Mouse (Mus musculus) adrenal gland, adult (tissue): ENCODE measurements around the gene Ankdd1b.
A peak's percentile ranks its signal among the peaks of the same experiment; 100 is the strongest.

Source experiments
- DNase-seq, 2 experiments: peaks; one replicate each; pipeline ENCODE4 v3.0.0; 2022 to 2023; ENCODE audit warnings: low spot score in 1 of 2; ENCODE audit not compliant: inconsistent age in 2 of 2

Ankdd1b gene

DNA sequence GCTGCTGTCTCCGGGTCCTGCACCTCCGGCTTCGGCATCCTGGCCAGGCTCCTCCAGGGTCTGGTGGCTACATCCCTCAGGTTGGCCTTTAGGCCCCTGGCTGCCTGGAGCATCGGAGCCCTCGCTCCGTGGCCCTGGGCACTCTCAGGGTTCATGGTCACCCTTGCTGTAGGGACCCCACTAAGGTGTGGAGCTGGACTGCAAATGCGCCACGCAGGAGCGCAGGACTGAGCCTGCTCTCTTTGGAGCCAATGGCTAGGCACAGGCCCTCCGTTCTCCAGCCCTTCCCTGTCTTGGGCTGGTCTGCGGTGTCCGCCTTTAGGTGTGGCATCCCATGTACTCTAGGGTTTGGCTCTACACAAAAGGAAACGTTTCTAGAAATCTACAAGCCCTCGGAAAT is at the start of gene Ankdd1b:
TSS of gene Ankdd1b (minus strand) at position 242 of the 400 bp plus-strand sequence.
- no peak for DNase-seq

DNA sequence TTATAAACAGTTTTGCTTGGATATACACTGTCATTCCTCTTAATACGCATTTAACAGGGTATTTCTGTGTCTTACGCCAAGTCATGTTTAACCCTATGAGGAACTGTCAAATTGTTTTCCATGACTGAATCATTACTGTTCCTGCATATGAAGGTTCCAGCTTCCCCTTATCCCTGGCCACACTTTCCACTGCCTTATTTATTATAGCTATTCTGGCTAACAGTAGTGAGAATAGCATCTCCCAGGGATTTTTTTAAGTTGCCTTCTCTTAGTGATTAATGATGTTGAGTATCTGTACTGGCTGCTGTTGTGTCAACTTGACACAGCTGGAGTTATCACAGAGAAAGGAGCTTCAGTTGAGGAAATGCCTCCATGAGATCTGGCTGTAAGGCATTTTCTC is 46.3 kb upstream of the Ankdd1b start:
- DNase-seq: no peak

DNA sequence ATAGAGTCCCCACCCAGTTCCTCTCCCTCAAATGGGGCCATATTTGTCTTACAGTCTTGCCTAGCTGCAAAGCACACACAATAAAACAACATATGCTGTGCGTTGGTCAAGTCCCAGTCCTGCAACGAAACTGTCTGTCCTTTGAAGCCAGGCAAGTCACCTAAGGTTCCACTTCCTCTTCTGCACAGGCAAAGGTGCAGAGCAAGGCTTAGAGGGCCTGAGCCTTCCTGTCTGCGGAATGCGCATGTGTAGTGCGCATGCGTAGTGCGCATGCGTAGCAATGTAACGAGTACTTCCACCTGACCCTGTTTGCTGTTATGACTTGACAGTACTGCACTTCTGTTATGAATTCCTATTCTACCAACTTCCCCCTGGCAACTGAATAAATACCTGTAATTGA is 45.3 kb upstream of the Ankdd1b start:
- no peak for DNase-seq

GRCm38 (mm10) chr13:96514154-96514942 is 43.4 kb upstream of the Ankdd1b start:
- DNase-seq: no peak

DNA sequence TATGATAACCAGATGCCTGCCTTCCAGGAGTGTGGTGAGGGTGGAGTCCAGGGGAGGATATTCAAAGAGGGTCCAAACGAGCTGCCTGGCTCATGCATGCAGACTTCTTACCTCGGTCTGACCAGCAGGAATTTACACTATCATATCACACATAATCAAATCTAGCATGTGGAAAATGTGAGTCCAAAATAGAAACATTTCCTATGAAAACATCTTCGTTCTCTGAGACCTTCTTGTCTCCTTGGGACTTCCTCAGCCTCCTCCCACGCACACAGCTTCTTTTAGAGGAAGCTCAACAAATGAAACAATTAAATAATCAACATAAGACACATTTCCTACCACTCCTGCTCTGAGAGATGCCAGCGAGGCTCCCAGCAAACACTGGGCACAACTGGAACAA is 40.9 kb upstream of the Ankdd1b start:
- no peak for DNase-seq

- peak in 1 of 2 experiments; percentile 68 for DNase-seq
Measured at GRCm38 (mm10) chr13:96511262-96511661, 40.3 kb upstream of the Ankdd1b start.

DNA sequence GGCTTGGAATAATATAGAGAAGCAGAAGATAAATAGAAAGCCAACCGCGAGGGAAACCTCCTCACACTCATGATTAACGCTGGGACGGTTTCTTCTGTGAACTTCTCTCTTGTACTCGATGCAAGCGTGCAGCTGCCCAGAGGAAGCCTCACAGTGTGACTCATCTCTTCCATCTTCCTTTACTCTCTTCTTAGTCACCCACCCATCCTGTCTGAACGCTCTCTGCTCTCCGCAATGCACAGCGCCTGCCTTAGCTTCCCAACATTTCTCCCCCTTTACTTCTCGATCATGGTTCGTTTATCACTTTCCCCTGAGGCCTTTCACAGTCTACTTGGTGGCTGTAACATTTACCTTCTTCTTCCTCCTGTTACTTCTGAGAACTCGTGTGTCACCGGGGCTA is 39.6 kb upstream of the Ankdd1b start:
- DNase-seq: peak; percentile 63 to 87

- no peak for DNase-seq
Measured at GRCm38 (mm10) chr13:96507541-96507940, 36.5 kb upstream of the Ankdd1b start.

GRCm38 (mm10) chr13:96506313-96506712 is 35.3 kb upstream of the Ankdd1b start:
- no peak for DNase-seq

DNA sequence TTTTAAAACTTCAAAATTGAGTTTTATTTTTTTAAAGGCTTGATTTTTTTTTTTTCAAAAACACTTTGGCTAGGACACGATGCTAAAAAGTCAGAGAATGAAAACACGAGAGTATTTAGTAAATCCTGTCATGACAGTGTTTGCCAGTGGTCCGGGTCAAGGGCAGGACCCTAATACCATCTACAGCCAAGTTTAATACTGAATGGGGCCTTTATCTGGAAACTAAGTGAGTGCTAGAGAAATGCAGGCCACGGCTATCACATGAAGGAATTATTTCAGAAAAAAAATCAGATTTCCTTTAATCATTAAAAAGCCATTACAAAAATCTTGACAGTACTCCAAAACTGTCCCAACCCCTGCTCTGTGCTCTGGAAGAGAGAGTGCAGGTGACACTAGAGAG is 34.7 kb upstream of the Ankdd1b start:
- DNase-seq: no peak

DNA sequence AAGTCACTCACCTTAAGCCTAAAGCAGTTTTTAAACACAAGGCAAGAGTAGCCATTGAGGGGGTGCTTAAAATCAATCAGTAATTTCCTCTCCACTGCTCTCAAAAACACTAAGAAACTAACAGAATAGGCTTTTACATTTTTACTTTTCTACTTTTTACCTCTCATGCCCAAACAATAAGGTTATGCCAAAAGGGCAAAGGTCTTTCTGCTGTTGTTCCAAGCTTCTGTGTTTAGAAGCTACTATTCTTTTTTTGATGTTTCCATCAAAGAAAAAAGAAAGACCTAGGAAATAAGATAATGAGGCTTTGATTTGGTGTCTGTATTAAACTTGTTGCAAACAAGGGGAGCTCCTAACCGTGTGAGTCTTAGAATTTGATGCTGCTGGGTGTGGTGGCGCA is 28.9 kb upstream of the Ankdd1b start:
- no peak for DNase-seq

DNA sequence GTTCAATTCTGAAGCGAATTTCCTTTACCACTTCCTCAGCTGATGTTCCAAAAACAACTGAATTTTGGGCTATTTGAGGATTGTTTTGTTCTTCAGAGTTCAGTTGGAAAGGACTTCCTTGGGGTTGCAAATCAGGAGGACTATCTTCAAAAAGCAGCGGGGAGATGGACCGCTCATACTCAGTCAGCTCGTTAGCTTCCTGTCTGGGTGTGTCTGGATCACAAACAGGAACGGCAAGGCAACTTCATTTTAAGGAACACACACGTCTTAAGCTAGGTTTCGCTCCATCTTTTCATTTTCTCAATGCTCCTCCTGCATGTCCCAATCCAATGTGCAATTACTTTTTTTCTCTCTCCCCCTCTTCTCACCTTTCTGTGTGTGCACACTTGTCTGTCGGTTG is 25.6 kb upstream of the Ankdd1b start:
- DNase-seq: no peak

GRCm38 (mm10) chr13:96490433-96490832 is 19.4 kb upstream of the Ankdd1b start, which contains the start of gene Gm17622:
Gene Gm17622 (plus strand): TSS chr13:96490733.
- DNase-seq: no peak

DNA sequence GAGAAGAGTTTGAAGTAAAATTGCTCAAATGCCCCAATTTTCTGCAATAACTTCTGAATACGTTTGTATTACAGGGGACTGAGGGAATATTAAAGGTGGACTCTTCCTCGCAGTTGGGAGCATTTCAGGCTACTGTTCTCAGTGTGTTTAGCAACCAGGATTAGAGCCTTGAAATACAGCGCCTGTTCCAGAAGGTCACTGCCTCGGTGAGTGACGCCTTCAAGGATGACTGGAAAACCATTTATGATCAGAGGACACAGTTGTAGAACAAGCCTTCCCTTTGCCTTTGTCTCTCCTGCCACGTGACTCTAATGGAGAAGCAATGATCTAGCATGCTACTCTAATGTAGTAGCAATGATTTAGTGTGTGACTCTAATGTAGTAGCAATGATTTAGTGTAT is 17.0 kb upstream of the Ankdd1b start:
- peak; percentile 47 to 78 for DNase-seq

DNA sequence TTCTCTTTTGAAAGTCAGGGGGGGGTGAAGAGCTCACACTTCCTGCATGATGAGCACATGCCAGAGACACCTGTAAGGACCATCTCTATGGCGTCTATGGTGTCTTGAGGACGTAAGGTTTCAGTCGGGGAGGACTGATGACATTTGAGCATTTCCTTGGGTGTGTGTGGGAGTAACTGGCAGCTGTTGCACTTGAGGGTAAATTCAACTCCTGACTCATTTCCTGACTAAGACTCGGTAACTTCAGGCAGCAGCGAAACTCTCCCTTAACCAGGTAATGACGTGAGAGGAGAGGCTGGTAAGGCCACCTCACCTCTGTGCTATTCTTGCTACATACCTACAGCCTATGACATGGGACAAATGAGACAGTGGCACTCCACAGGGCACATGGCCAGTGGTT is 16.2 kb upstream of the Ankdd1b start:
- DNase-seq: peak in 1 of 2 experiments; percentile 73

- no peak for DNase-seq
Measured at GRCm38 (mm10) chr13:96478991-96479390, 8.0 kb upstream of the Ankdd1b start.

DNA sequence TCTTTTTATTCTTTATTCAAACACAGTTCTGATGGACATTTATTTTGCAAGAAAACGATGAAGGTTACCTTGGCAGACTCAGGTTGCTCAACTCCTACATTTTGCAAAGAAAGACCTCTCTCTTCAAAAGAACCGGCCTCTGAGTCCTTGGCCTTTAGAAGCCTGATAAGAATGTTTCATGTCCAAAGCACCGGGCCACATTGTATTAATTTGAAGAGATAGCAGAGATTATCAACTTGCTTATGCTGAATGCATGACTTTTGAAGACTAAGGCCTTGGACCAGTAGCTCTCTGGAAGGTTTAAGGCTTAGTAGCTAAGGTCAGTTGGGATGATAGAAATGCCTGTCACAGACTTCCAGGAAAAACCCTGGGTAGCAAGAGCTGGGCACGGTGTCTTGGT is 6.2 kb upstream of the Ankdd1b start:
- DNase-seq: peak; percentile 66 to 91

GRCm38 (mm10) chr13:96470556-96470955 is 442 bp downstream of the Ankdd1b start:
- DNase-seq: no peak

- DNase-seq: no peak
Measured at GRCm38 (mm10) chr13:96468678-96469077, 2.3 kb downstream of the Ankdd1b start.

DNA sequence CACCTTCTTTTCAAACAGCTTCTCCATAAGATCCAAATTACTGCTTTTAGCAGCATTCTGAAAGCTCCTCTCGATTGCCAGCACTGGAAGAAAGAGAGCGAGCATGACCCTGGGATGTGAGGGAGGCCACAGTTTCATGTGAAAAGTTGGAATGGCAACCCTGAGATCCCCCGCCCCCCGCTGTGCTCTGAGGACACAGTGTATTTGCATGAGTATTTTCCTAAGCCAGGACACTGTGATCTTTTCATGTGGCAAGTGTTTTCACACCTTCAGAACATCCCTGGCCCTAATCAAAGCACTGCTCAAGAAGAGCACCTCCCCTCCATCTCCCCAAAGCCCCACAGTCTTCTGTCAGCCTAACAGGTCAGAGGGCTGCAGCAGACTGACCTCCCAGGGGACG is 5.7 kb downstream of the Ankdd1b start:
- no peak for DNase-seq

DNA sequence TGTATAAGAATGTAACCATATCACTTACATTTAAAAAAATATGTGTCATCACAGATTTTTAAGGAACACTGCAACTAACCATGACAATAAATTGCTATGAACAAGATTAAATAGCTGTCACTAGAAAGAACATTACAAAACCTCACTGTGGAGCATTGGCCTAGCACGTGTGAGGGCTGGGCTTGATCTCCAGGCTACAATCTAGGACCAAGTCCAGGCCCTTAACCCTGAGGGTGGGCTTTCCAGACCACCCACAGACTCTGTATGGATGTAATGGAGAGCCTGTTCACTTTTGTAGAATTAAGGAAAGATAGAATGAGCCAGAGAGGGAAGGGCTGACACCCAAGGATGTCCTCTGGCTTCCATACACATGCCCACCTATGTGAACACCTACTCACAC is 8.4 kb downstream of the Ankdd1b start:
- no peak for DNase-seq

- no peak for DNase-seq
Measured at GRCm38 (mm10) chr13:96458606-96459005, 12.4 kb downstream of the Ankdd1b start.

DNA sequence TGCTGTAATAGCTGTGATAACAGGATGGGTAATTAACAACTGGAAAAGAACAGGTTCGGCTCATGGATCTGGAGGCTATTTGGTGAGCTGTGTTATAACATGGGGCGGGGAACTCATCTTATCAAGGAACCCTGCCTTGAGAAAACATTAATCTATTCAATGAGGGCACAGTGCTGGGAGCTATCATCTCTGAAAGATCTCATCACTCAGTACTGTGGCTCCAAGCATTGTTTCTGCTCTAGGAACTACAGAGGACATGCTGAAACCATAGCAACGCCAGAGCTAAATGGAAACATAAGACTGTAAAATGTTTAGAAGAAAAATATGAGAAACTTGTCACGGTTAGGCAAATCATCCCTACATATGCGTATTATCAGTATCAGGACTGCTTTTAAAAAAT is 13.0 kb downstream of the Ankdd1b start:
- no peak for DNase-seq
